Mouse (Mus musculus) liver, embryonic 14.5 days (tissue): ENCODE data around the gene Vmn1r129. TPM values are rescaled to one million over a fixed set of nuclear protein-coding genes. Genes with fewer than 3 reads are reported as not detected.
"Not testable (repeated sequence)": the region's sequence is repeated elsewhere in the genome, so short reads cannot be mapped to it uniquely, and the experiment has no call there.

ENCODE experiments used
- ATAC-seq: fragments of 200-750 bp; cut with Nextera tagmentation; 2 replicates; pipeline ENCODE4 v1.8.0; 2017; ENCODE audit warnings: moderate number of reproducible peaks, mild to moderate bottlenecking, moderate library complexity; ENCODE audit not compliant: insufficient read depth
- DNase-seq, 3 experiments: peaks; one replicate each; pipeline ENCODE4 v3.0.0-alpha.2; 2012 to 2013; ENCODE audit warnings: low read depth in 3 of 3, low spot score in 3 of 3
- H3K27ac ChIP-seq: fragments of 300-500 bp; sonication (generic); 2 replicates; pipeline ENCODE4 v1.5.1; 2014; ENCODE audit warnings: moderate library complexity, mild to moderate bottlenecking, control low read depth, inconsistent platforms
- H3K27me3 ChIP-seq: fragments of 300-500 bp; sonication (generic); 2 replicates; pipeline ENCODE4 v1.6.1; 2014; ENCODE audit warnings: mild to moderate bottlenecking, low read length, moderate library complexity; ENCODE audit not compliant: control insufficient read depth, insufficient read depth
- H3K36me3 ChIP-seq: fragments of 300-500 bp; sonication (generic); replicated peaks from 2 replicates; pipeline ENCODE4 v1.6.1; 2014; ENCODE audit warnings: low read depth; ENCODE audit not compliant: control insufficient read depth, insufficient read depth
- H3K4me1 ChIP-seq, 2 experiments: fragments of 200-500 bp in 1 of 2; fragments of 300-500 bp in 1 of 2; sonication (generic) in 1 of 2; replicated peaks; 2 replicates each; pipeline ENCODE4 v1.6.1; 2012 to 2014; ENCODE audit warnings: antibody characterized with exemption in 1 of 2, inconsistent platforms in 1 of 2, low read length in 1 of 2; ENCODE audit not compliant: control insufficient read depth in 2 of 2, insufficient read depth in 2 of 2
- H3K4me2 ChIP-seq: fragments of 300-500 bp; sonication (generic); 2 replicates; pipeline ENCODE4 v1.6.1; 2014; ENCODE audit warnings: low read depth, mild to moderate bottlenecking, control low read depth, moderate library complexity
- H3K4me3 ChIP-seq, 2 experiments: fragments of 200-500 bp in 1 of 2; fragments of 300-500 bp in 1 of 2; sonication (generic) in 1 of 2; 2 replicates each; pipeline ENCODE4 v1.5.1; 2012 to 2014; ENCODE audit warnings: low read depth in 2 of 2, low read length in 2 of 2, mild to moderate bottlenecking in 2 of 2, control low read depth in 1 of 2, inconsistent platforms in 1 of 2, moderate library complexity in 1 of 2; ENCODE audit not compliant: insufficient read depth in 1 of 2
- H3K9ac ChIP-seq: fragments of 300-500 bp; sonication (generic); replicated peaks from 2 replicates; pipeline ENCODE4 v1.6.1; 2014; ENCODE audit warnings: mild to moderate bottlenecking, control low read depth, moderate library complexity
- H3K9me3 ChIP-seq: fragments of 300-500 bp; sonication (generic); 2 replicates; pipeline ENCODE4 v1.6.1; 2016; ENCODE audit warnings: low read length, mixed read lengths; ENCODE audit not compliant: control insufficient read depth
- whole genome bisulfite sequencing: fragments of 180-500 bp; shearing (Covaris S2); extraction: QIAGEN DNeasy Blood & Tissue Kit; methylation state at CpG from one replicate; pipeline ENCODE4 v1.1.7; 2014; ENCODE audit not compliant: insufficient replicate concordance; 5-methylcytosine and 5-hydroxymethylcytosine counted together
- polyA plus RNA-seq, 2 experiments: library from polyadenylated mRNA; depleted of rRNA in 1 of 2; stranded (reverse) in 1 of 2; unstranded in 1 of 2; fragments of >200 nt; fragmentation: Nextera tagmentation in 1 of 2; extraction: Ambion mirVana in 1 of 2; gene quantifications; 2 replicates each; pipeline versions ENCODE4 v1.2.1 to v1.2.3; 2012 to 2014

Vmn1r129 gene
- polyA plus RNA-seq (2012; rRNA removed): not detected in 2 replicates
- polyA plus RNA-seq (2014; fragmentation: Nextera tagmentation; extraction: Ambion mirVana): not detected in 2 replicates

DNA sequence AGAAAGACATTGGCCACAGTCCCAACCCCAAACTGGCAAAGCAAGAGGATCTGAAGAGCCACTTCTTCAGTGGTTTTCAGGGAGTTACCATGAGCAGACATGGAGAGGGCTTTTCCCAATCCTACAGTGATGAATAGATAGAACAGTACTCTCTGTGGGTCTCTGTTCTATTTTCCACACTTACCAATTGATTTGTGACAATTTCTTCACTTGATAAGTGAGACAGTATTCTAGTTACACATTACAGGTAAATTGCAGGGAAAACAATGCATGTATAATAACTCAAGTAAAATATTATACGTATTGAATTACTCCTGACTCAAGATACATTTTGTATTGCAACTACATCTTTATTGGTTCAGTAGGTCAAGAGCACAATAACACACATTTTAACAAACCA, at the start of gene Vmn1r129:
Vmn1r129 (minus strand) TSS at position 101 of the 400 bp plus-strand sequence.
- not testable (repeated sequence) for H3K27me3 ChIP-seq, ATAC-seq, H3K4me1 ChIP-seq, H3K4me3 ChIP-seq, H3K4me2 ChIP-seq, DNase-seq, H3K9me3 ChIP-seq, H3K9ac ChIP-seq, H3K36me3 ChIP-seq, H3K27ac ChIP-seq
- WGBS: no CpG with 5 or more reads among the region's 1 CpGs

DNA sequence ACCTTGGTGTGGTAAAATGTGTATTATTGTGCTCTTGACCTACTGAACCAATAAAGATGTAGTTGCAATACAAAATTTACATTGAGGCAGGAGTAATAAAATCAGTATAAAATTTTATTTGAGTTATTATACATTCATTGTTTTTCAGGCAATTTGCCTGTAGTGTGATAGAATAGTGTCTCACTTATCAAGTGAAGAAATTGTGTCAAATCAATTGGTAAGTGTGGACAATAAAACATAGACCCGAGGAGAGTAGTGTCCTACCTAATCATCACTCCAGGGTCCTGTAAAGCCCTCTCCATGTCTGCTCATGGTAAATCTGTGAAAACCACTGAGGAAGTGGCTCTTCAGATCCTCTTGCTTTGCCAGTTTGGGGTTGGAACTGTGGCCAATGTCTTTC, 12.0 kb downstream of the Vmn1r129 start, which contains the start of gene Vmn1r128:
Vmn1r128 (plus strand) TSS at position 301 of the 400 bp plus-strand sequence.
- not testable (repeated sequence) for ATAC-seq, H3K9ac ChIP-seq
- 38% methylated on average over 1 of the region's 1 CpGs for WGBS

DNA sequence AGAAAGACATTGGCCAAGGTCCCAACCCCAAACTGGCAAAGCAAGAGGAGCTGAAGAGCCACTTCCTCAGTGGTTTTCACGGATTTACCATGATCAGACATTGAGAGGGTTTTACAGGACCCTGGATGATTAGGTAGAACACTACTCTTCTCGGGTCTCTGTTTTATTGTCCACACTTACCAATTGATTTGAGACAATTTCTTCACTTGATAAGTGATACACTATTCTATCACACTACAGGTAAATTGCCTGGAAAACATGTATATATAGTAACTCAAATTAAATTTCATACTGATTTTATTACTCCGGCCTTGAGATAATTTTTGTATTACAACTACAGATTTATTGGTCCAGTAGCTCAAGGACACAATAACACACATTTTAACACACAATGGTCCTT, 41.3 kb downstream of the Vmn1r129 start, which contains the start of gene Vmn1r127:
Vmn1r127 (minus strand) TSS at position 101 of the 400 bp plus-strand sequence.
- H3K27ac ChIP-seq, ATAC-seq, H3K4me3 ChIP-seq, H3K4me1 ChIP-seq, H3K4me2 ChIP-seq, H3K9me3 ChIP-seq, H3K9ac ChIP-seq, H3K27me3 ChIP-seq, H3K36me3 ChIP-seq, DNase-seq: not testable (repeated sequence)
- no CpG with 5 or more reads among the region's 3 CpGs for WGBS

More for the DNA sequence above, 12.0 kb downstream of the Vmn1r129 start, which contains the start of gene Vmn1r128:
- H3K4me2 ChIP-seq, H3K36me3 ChIP-seq, H3K27me3 ChIP-seq, H3K4me3 ChIP-seq, H3K9me3 ChIP-seq, H3K27ac ChIP-seq, DNase-seq, H3K4me1 ChIP-seq: not testable (repeated sequence)

Other genes starting within 250 kb of the Vmn1r129 start
- not detected in 2 replicates for gene Vmn1r122, start 227.2 kb downstream of the Vmn1r129 start, polyA plus RNA-seq (2012; rRNA removed)
- gene Vmn1r122, start 227.2 kb downstream of the Vmn1r129 start, polyA plus RNA-seq (2014; fragmentation: Nextera tagmentation; extraction: Ambion mirVana): not detected in 2 replicates
- not detected in 2 replicates for gene Vmn1r123, start 199.1 kb downstream of the Vmn1r129 start, polyA plus RNA-seq (2012; rRNA removed)
- not detected in 2 replicates for gene Vmn1r123, start 199.1 kb downstream of the Vmn1r129 start, polyA plus RNA-seq (2014; fragmentation: Nextera tagmentation; extraction: Ambion mirVana)
- not detected in 2 replicates for gene Gm5157, start 170.9 kb downstream of the Vmn1r129 start, polyA plus RNA-seq (2012; rRNA removed)
- gene Gm5157, start 170.9 kb downstream of the Vmn1r129 start, polyA plus RNA-seq (2014; fragmentation: Nextera tagmentation; extraction: Ambion mirVana): not detected in 2 replicates
- not detected in 2 replicates for gene Vmn1r124, start 100.7 kb downstream of the Vmn1r129 start, polyA plus RNA-seq (2012; rRNA removed)
- gene Vmn1r124, start 100.7 kb downstream of the Vmn1r129 start, polyA plus RNA-seq (2014; fragmentation: Nextera tagmentation; extraction: Ambion mirVana): not detected in 2 replicates
- not detected in 2 replicates for gene Vmn1r125, start 89.1 kb downstream of the Vmn1r129 start, polyA plus RNA-seq (2012; rRNA removed)
- not detected in 2 replicates for gene Vmn1r125, start 89.1 kb downstream of the Vmn1r129 start, polyA plus RNA-seq (2014; fragmentation: Nextera tagmentation; extraction: Ambion mirVana)
- not detected in 2 replicates for gene Vmn1r126, start 59.8 kb downstream of the Vmn1r129 start, polyA plus RNA-seq (2012; rRNA removed)
- not detected in 2 replicates for gene Vmn1r126, start 59.8 kb downstream of the Vmn1r129 start, polyA plus RNA-seq (2014; fragmentation: Nextera tagmentation; extraction: Ambion mirVana)
- gene Vmn1r127, start 41.4 kb downstream of the Vmn1r129 start, polyA plus RNA-seq (2012; rRNA removed): not detected in 2 replicates
- gene Vmn1r127, start 41.4 kb downstream of the Vmn1r129 start, polyA plus RNA-seq (2014; fragmentation: Nextera tagmentation; extraction: Ambion mirVana): not detected in 2 replicates
- not detected in 2 replicates for gene Vmn1r128, start 11.9 kb downstream of the Vmn1r129 start, polyA plus RNA-seq (2012; rRNA removed)
- gene Vmn1r128, start 11.9 kb downstream of the Vmn1r129 start, polyA plus RNA-seq (2014; fragmentation: Nextera tagmentation; extraction: Ambion mirVana): not detected in 2 replicates
- not detected in 2 replicates for gene Gm6882, start 71.5 kb upstream of the Vmn1r129 start, polyA plus RNA-seq (2012; rRNA removed)
- not detected in 2 replicates for gene Gm6882, start 71.5 kb upstream of the Vmn1r129 start, polyA plus RNA-seq (2014; fragmentation: Nextera tagmentation; extraction: Ambion mirVana)
- gene Vmn1r130, start 150.5 kb upstream of the Vmn1r129 start, polyA plus RNA-seq (2012; rRNA removed): not detected in 2 replicates
- gene Vmn1r130, start 150.5 kb upstream of the Vmn1r129 start, polyA plus RNA-seq (2014; fragmentation: Nextera tagmentation; extraction: Ambion mirVana): not detected in 2 replicates
- not detected in 2 replicates for gene Vmn1r131, start 184.8 kb upstream of the Vmn1r129 start, polyA plus RNA-seq (2012; rRNA removed)
- not detected in 2 replicates for gene Vmn1r131, start 184.8 kb upstream of the Vmn1r129 start, polyA plus RNA-seq (2014; fragmentation: Nextera tagmentation; extraction: Ambion mirVana)